Mouse (Mus musculus) B cell, adult 2 months (primary cell): ENCODE results near the gene Cdh13.

Experiments used
- DNase-seq, 2 experiments: peaks; one replicate each; pipeline ENCODE4 v3.0.0; 2022

Gene Cdh13

DNA sequence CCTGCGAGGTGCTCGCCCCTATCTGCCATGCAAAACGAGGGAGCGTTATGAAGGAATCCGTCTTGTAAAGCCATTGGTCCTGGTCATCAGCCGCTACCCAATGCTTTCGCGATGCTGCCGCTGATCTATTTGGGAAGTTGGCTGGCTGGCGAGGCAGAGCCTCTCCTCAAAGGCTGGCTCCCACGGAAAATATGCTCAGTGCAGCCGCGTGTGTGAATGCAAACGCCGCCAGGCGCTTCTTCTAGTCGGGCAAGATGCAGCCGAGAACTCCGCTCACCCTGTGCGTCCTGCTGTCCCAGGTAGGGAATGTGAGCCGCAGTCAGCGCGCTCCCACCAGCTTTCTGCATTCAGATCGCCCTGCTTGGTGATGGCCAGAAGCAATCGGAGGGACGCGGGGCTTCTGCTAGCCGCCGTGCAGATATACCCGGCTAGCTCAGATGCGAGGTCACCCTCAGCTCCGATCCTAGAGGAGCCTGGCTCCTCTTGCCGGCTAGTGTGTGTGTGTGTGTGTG lies at the start of gene Cdh13:
TSS of gene Cdh13 (plus strand) at position 134 of the 512 bp plus-strand sequence.
- no peak for DNase-seq

DNA sequence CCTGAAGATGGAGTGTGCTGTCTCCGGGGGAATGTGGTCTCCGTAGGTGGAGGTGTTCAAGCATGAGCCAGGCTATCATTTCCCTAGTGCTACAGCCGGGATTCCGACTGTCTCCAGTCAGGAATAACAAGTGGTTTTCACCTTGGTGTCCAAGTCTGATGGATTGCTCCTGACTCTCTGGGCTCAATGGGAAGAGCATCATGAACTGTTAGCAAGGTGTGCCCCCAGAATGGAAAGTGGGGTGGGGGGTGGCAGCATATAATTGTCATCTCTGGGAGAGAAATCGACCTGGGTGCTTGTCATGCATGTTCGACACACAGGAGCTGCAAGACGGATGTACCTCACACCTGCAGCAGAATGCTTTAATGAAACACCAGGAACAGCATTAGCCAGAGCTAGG lies 47.9 kb upstream of the Cdh13 start:
- no peak for DNase-seq

DNA sequence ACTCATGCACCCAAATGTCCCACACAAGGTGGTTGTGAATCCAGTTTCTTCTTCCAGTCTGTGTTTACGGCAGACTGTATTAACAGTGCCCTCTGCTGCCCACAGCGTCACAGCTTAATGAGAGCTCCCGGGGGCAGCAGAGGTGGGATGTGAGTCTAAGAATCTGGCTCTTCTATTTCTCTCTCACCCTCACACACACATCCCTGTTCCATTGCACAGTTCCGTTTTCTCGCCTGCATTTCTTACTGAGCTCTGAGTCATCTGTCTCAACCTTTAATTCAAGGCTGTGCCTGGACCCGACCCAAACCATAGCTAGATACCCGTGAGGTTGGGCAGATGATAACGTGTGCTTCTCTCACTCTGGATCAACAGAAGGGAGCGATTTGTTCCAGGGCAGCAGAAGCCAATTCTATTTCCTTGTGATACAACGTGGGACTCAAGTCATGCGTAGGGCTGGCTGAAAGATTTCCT lies 46.3 kb upstream of the Cdh13 start:
- DNase-seq = no peak

DNA sequence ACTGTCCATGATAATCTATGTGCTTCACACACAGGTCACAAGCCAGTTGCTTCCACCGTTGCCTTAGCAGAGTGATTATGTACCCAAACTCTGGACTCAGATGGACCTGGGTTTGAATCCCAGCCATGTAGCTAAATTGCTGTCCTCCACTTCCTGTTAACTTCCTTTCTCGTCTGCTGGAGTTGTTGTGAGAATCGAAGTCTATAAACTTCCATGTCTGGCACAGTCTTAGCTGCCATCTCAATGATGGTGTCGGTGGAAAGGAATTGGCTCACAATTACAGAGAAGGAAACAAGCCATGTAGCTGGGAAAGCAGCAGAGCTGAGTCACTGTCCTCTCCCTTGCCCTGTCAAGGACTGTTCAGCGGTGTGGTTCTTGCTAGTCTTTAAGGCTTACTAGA lies 45.4 kb upstream of the Cdh13 start:
- DNase-seq = no peak

DNA sequence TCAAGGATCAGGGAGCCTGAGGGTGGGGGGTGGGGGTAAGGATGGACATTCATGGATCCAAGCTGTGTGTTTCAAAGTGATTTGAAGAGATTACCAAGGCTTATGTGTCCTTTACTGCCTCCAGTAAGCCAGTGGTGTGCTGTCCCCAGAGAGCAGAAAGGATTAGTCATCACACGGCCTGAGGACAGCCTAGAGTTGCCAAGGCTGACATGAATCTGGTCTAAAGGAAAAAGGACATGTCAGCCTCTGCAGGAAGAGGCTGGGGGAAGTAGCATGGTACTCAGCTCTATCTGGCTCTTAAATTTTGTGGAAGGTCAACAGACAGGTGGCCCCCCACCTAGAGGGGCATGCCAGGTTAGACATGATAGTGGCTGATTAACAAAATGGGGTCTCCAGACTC lies 44.3 kb upstream of the Cdh13 start:
- no peak for DNase-seq

- no peak for DNase-seq
Observed at GRCm38 (mm10) chr8:118249319-118249718, 34.2 kb upstream of the Cdh13 start.

DNA sequence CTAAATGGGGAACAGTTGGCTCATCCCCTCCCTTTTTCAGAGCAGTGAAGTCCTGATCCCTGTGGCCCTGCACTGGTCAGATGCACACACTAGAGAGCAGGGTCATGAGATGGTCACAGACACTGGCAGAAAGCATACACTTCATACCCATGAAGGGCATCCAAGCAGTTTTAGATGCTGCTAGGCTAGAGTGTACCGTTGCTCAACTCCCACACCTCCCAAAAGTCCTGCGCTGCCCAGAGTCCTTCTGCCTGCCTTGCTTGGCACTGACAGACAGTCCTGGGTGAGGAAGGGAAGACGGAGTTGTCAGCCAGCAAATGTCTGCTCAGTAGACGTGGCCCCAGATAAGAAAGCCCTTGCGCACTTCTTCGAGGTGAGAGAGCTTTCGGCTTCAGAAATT lies 33.6 kb upstream of the Cdh13 start:
- no peak for DNase-seq

GRCm38 (mm10) chr8:118263117-118263516 lies 20.4 kb upstream of the Cdh13 start:
- DNase-seq = no peak

GRCm38 (mm10) chr8:118270751-118271402 lies 12.7 kb upstream of the Cdh13 start:
- DNase-seq = no peak

DNA sequence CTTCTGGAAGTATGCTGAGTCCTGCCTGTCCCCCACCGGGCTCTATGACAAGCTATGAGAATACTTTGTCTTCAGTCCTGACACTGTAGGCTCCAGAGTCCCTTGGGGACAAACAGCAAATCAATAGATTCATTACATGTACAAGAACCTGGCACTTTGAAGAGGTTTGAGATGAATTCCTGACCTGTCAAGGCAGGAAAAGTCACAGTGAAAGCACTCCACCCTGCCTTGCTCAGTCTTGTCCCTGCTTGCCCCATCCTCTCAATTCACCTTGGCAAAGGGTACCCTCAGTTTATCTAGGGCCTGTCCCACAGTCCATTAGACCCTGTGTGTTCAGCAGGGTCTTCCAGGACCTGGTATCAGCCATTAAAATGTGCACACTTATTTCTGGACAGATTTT lies 11.0 kb upstream of the Cdh13 start:
- DNase-seq = no peak

GRCm38 (mm10) chr8:118274243-118274642 lies 9.3 kb upstream of the Cdh13 start:
- DNase-seq = no peak

- no peak for DNase-seq
Observed at GRCm38 (mm10) chr8:118274688-118275087, 8.8 kb upstream of the Cdh13 start.

- DNase-seq = no peak
Observed at GRCm38 (mm10) chr8:118284112-118285029, 838 bp downstream of the Cdh13 start.

DNA sequence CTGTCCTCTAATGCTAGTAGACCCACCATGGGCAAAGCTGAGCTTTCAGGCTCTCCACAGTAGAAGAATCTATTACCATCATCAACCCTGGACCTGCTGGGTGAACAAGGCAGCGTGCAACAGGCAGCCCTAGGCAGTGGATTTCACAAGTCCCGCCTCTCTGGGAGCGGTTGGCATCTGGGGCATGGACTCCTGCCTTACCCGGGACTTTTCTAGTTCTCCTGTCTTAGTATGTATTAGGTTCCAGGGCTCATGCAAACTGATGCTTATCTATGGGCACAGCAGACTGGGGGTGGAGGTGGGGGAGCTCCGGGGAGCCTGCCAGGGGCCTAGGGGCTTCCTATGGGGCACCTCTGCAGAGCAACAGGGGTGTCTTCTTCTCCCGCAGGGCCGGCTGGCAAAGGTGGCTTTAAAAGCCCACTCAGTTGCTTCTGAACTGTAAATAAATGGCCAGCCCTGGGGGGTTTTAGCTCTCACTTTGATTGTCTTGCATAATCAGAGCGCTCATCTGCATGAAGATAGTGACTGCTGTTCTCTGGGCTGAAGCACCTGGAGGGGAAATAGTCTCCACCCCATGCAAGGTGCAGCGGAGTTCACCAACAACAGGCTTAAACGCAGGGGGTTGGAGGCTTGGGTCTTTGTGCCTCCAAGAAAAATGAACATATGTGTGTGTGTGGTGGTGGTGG lies 2.2 kb downstream of the Cdh13 start:
- no peak for DNase-seq

- DNase-seq = no peak
Observed at GRCm38 (mm10) chr8:118286282-118287180, 3.0 kb downstream of the Cdh13 start.

DNA sequence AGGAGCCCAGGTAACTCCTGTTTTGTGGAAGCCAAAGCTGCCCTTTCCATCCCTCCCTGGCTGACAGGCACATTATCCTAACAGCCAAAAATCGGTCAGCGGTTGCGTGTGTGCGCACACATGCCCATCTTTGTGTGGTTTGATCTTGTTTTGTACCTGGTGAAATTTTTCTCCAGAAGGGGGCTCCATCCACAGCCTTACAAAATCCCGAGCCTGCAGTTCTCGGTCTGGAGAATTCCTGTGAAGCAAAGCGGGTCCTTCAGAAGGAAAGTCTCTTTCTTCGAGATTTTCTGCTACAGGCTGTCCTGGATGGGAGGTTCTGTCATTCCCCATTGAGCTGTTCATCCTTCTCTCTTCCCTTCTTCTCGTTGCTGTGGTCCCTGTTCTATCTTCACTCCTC lies 4.0 kb downstream of the Cdh13 start:
- no peak for DNase-seq

GRCm38 (mm10) chr8:118288259-118288952 lies 4.9 kb downstream of the Cdh13 start:
- DNase-seq = no peak

- DNase-seq = no peak
Observed at GRCm38 (mm10) chr8:118289091-118289490, 5.6 kb downstream of the Cdh13 start.

GRCm38 (mm10) chr8:118289525-118289924 lies 6.0 kb downstream of the Cdh13 start:
- no peak for DNase-seq

DNA sequence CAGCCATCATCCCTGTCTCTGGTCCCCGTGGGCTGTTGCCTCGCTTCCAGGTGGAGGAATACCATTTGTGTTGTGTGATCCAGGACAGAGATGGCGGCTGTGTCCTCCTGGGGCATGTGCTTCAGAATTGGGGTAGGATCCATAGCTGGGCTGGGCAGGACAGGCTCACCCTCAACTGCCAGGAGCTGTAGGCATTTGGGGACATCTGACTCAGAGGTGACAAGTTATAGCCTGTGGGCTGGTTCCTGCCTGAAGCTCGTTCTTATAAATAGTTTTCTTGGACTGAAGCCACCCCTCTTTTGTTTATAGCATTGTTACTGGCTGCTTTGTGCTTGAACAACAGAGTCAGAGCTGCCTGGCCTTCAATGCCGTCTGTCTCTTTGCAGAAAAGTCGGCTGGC lies 6.7 kb downstream of the Cdh13 start:
- no peak for DNase-seq

GRCm38 (mm10) chr8:118296477-118296876 lies 12.9 kb downstream of the Cdh13 start:
- no peak for DNase-seq

DNA sequence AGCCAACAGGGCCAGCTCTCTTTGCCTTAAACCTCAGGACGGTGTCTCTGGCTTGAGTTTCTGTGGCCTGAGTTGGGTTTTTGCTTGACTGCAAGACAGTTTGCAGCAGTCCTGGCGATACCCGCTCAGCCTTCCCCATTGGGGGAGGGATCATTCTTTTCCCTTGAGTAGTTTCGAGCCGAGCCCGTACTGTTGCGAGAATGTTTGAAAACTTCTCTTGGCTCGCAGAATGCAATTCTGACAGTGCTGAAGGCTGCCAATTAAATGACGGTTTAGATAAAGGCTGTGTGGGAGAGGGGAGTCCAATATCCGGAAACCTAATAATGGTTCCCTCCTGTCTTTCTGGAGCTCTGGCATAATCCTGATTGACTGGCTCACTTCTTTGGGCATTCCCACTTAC lies 23.4 kb downstream of the Cdh13 start:
- DNase-seq = no peak
